16 mouse cellular contexts compared by ENCODE assay signal in the genomic region with DNA sequence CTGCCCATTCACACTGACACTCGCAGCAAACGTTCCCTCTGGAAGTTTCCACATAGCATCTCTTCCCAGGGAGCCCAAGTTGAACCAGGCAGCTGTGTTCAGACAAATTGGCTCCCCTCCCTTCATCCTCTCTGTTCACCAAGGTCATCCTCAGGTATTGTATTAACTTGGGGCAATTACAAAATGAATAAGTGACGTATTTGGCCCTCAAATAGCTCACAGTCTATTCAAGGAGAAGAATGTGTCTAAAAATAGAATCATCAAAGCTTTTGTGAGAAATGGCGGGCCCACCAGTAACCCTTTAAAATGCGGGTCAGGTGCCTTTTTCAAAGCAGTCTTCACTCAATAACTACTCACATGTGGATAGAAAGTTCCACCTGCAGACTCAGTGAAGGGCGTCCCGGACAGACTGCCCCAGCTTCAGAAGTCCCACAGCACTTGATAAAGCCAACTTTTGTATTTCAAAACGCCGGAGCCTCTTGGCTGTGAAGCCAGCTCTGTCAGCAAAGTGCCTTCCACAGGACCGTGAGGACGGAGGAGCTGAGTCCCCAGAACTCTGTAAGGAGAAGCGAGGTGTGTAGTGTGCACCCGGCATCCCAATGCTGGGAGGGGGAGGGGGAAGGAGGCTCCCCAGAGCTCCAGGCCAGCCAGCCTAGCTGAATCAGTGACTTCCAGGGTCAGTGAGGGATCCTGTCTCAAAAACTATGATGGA.
DNase-seq lines count a peak whose midpoint lies in the region; ATAC-seq and TF ChIP-seq lines count a peak whose summit lies in the region.
"Had no signal": no experiment of that assay in that cellular context is flagged by ENCODE, and none has a peak within 500 bp of the region (broad histone marks: within the 10 kb centered on the region; RNA-seq: fewer than 3 reads in every experiment).

No protein-coding gene starts in this region.

- TF ChIP-seq CTCF in gastrocnemius, adult 2 months (IDR thresholded peaks at IDR 0.05), result no peak
- TF ChIP-seq CTCF in lung, adult 2 months (IDR thresholded peaks at IDR 0.05; ENCODE audit: insufficient read depth, low read length), result no peak

- H3K27me3 ChIP-seq in lung, embryonic 15.5 days, result no peaks in the 10 kb centered on the region
- H3K27me3 ChIP-seq: liver, embryonic 15.5 days had no signal

- H3K9ac ChIP-seq in lung, embryonic 15.5 days, result no peak overlapping the region
- H3K9ac ChIP-seq: liver, embryonic 15.5 days; midbrain, embryonic 12.5 days had no signal

- no peaks in the 10 kb centered on the region for H3K36me3 ChIP-seq in lung, embryonic 15.5 days
- H3K36me3 ChIP-seq: limb, embryonic 10.5 days; liver, embryonic 15.5 days; midbrain, embryonic 12.5 days had no signal

- H3K4me1 ChIP-seq in lung, embryonic 15.5 days, result peaks cover 15% of the 10 kb centered on the region
- H3K4me1 ChIP-seq in lung, adult 2 months (ENCODE audit: control insufficient read depth, insufficient read depth, low read length), result peaks cover 5% of the 10 kb centered on the region
- peaks cover 21% of the 10 kb centered on the region; the same call in 1 of the 2 replicates for H3K4me1 ChIP-seq in brown adipose tissue, adult 24 weeks (ENCODE audit: control insufficient read depth, insufficient read depth, insufficient read length, low read length)
- H3K4me1 ChIP-seq: liver, embryonic 15.5 days had no signal

- 52% methylated on average over 13 of the region's 13 CpGs for WGBS in lung, embryonic 15.5 days
- WGBS in lung, adult 2 months, result 55% methylated on average over 13 of the region's 13 CpGs

- H3K4me2 ChIP-seq in lung, embryonic 15.5 days, result no peak overlapping the region
- H3K4me2 ChIP-seq: liver, embryonic 15.5 days; midbrain, embryonic 12.5 days had no signal

- intact Hi-C loops in gastrocnemius, adult 2 months (cut with DNase I), result no loop called here
- intact Hi-C loops in gastrocnemius, postnatal 36 days (cut with DNase I), result no loop called here
- intact Hi-C loops in heart, postnatal 14 days (cut with DNase I), result loop anchor here (2.0 kb wide), 1 partner anchor 41 kb away; no protein-coding TSS in a partner anchor

- no peak for TF ChIP-seq POLR2A in lung, adult 2 months (IDR thresholded peaks at IDR 0.05; ENCODE audit: borderline replicate concordance, extremely low read depth, low read depth, low read length)

- H3K27ac ChIP-seq in gastrocnemius, adult 2 months, result peak overlapping the region; percentile 16; the same call in 1 of the 2 replicates
- H3K27ac ChIP-seq in lung, embryonic 15.5 days, result no peak overlapping the region
- peak overlapping the region; percentile 36; the same call in 1 of the 2 replicates for H3K27ac ChIP-seq in brown adipose tissue, adult 24 weeks (replicated peaks; ENCODE audit: low read depth, low read length)
- H3K27ac ChIP-seq: hindbrain, postnatal 0 days; kidney, postnatal 0 days; liver, embryonic 15.5 days; midbrain, embryonic 12.5 days; stomach, postnatal 0 days had no signal

- DNase-seq in gastrocnemius, adult 2 months, result peak; percentile 39
- no peak for DNase-seq in gastrocnemius, postnatal 36 days
- no peak for DNase-seq in lung, adult 2 months
- DNase-seq in heart, postnatal 14 days, result peak; percentile 32 to 47
- DNase-seq: cerebellum, adult 18-20 months; thymus, postnatal 36 days had no signal

- no peak overlapping the region for H3K4me3 ChIP-seq in gastrocnemius, adult 2 months
- no peak overlapping the region for H3K4me3 ChIP-seq in lung, embryonic 15.5 days
- H3K4me3 ChIP-seq in lung, adult 2 months (replicated peaks; ENCODE audit: extremely low read depth, low read depth, low read length), result no peak overlapping the region
- H3K4me3 ChIP-seq in brown adipose tissue, adult 24 weeks (ENCODE audit: insufficient read depth, low read depth, low read length), result no peak overlapping the region
- H3K4me3 ChIP-seq: erythroblast, embryonic 14.5 days; limb, embryonic 10.5 days; liver, embryonic 15.5 days; midbrain, embryonic 12.5 days had no signal

- ATAC-seq in lung, embryonic 15.5 days (ENCODE audit: borderline replicate concordance, extremely low read depth, low FRiP score, low TSS enrichment), result peak; percentile 52; the same call in 1 of the 2 replicates
- ATAC-seq in megakaryocyte, adult 5-6 weeks (ENCODE audit: poor library complexity, severe bottlenecking), result no peak
- ATAC-seq: hindbrain, postnatal 0 days had no signal

- no peaks in the 10 kb centered on the region for H3K9me3 ChIP-seq in lung, embryonic 15.5 days
- H3K9me3 ChIP-seq: limb, embryonic 10.5 days; liver, embryonic 15.5 days had no signal

Comparison
In these comparisons a context has a peak if more than half of its experiments do, and no peak if none do; other contexts are left out.
1. DNase-seq: peak in gastrocnemius, adult 2 months (single experiment) and heart, postnatal 14 days (2 of 2); none in gastrocnemius, postnatal 36 days (0 of 2) and lung, adult 2 months (single experiment).